Mouse (Mus musculus): Measurements from ENCODE around the gene Clba1. TPM values are rescaled to one million over a fixed set of nuclear protein-coding genes. Genes with fewer than 3 reads are reported as not detected.

The Clba1 gene
- total and polyA plus RNA-seq, 2 experiments from 2014 or later: 16.9 to 21.0 TPM

DNA sequence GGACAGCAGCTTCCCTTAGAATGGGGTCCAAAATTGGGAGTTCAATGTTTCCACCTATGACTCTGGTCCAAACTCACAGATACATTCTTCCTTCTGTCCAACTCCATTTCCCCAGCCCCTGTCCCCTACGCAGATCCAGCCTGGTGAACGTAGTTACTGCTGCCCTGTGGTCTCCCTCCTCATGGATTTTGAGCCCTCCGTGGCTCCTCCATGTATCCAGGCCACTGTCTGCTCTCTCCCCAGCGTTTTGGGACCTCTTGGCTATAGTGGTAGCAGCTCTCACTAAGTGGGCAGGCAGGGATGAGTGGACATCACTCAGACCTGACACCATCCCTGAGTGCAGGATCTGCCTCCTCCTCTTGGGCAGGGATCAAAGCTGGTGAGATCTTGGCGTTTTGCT, 10.0 kb upstream of the Clba1 start:
- Histone ChIP-seq H3K36me3 (ENCODE audit: insufficient read depth, low read length) (no peaks in the 10 kb centered on the region), H3K4me3 (ENCODE audit: low read length) (no peak overlapping the region), H3K4me2 (ENCODE audit: low read depth, low read length) (no peak overlapping the region), H3K4me1 (ENCODE audit: insufficient read depth, low read length) (peaks cover 10% of the 10 kb centered on the region), H3K27me3 (ENCODE audit: insufficient read depth, low read length) (0 out of 2 replicates have a peak, but pooled peaks cover 4% of the 10 kb centered on the region), H3K9me3 (ENCODE audit: low read length) (no peaks in the 10 kb centered on the region), H3K27ac (no peak overlapping the region), H3K9ac (replicated peaks; ENCODE audit: low read length) (no peak overlapping the region)
- 71% methylated on average over 5 of the region's 5 CpGs for WGBS
- TF ChIP-seq CTCF (IDR thresholded peaks at IDR 0.05; ENCODE audit: low read depth): no peak
- ATAC-seq (no peak), DNase-seq (ENCODE audit: low spot score) (no peak)

DNA sequence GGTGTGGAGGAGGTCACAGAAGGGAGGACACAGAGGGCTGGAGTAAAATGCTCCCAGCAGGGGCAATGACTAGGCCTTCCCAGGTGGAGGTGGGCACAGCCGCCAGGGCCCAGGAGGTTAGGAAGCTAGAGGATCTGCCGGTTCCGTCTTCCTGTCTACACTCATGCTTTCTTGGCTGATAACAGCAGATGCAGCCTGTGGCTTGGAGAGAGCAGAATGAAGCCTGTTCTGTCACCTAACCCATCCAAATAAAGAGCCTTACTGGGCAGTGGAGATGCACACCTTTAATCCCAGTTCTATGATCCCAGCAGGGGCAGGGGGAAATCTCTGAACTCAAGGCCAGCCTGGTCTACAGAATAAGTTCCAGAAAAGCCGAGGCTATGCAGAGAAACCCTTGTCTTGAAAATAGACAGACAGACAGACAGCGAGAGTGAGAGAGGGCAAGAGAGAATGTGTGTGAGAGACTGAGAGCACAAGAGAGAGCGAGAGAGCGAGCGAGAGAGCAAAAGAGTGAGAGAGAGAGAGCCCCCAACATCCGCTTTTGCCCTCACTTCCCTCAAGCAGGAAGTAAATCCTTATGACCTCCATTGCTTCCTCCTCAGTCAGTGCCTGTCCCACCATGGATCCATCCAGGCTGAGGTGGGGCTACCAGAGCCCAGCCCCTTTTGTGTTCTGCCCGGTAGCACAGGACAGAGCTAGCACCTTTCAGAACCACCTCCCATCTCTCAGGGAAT, 9.3 kb upstream of the Clba1 start:
- ATAC-seq: no peak
- Histone ChIP-seq H3K9ac (replicated peaks; ENCODE audit: low read length) (no peak overlapping the region), H3K4me1 (ENCODE audit: insufficient read depth, low read length) (peaks cover 10% of the 10 kb centered on the region), H3K36me3 (ENCODE audit: insufficient read depth, low read length) (no peaks in the 10 kb centered on the region), H3K4me3 (ENCODE audit: low read length) (no peak overlapping the region), H3K9me3 (ENCODE audit: low read length) (no peaks in the 10 kb centered on the region), H3K27ac (no peak overlapping the region), H3K4me2 (ENCODE audit: low read depth, low read length) (no peak overlapping the region), H3K27me3 (ENCODE audit: insufficient read depth, low read length) (0 out of 2 replicates have a peak, but pooled peaks cover 4% of the 10 kb centered on the region)
- no peak for TF ChIP-seq CTCF (IDR thresholded peaks at IDR 0.05; ENCODE audit: low read depth)
- DNase-seq (ENCODE audit: low spot score): no peak
- WGBS: 82% methylated on average over 10 of the region's 10 CpGs

DNA sequence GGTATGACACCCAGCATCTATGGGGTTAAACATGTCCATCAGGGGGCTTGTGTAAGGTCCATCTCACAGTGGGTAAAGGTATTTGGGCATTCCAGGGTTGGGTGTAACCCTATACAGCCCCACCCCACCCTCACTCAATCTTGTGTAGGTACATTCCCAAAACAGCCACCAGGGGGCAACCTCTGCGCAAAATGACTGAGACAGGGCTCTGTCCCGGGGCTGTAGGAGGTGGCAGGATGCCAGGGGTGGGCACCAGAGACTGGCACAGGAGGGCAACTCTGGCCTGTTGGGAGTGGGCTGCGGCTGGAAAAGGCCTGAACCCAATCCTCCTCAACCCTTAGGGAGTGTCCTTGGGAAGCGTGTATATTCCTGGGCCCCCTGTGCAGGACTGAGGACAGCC, 8.3 kb upstream of the Clba1 start:
- H3K4me1 ChIP-seq (ENCODE audit: insufficient read depth, low read length): peaks cover 10% of the 10 kb centered on the region
- peak; percentile 44; the same call in 1 of the 2 replicates for ATAC-seq
- H3K36me3 ChIP-seq (ENCODE audit: insufficient read depth, low read length): no peaks in the 10 kb centered on the region
- no peak overlapping the region for H3K4me2 ChIP-seq (ENCODE audit: low read depth, low read length)
- WGBS: 10% methylated on average over 4 of the region's 4 CpGs
- no peak overlapping the region for H3K9ac ChIP-seq (replicated peaks; ENCODE audit: low read length)
- no peaks in the 10 kb centered on the region for H3K9me3 ChIP-seq (ENCODE audit: low read length)
- peak; percentile 72 for DNase-seq (ENCODE audit: low spot score)
- no peak overlapping the region for H3K27ac ChIP-seq
- peak; percentile 84 for TF ChIP-seq CTCF (IDR thresholded peaks at IDR 0.05; ENCODE audit: low read depth)
- H3K27me3 ChIP-seq (ENCODE audit: insufficient read depth, low read length): 0 out of 2 replicates have a peak, but pooled peaks cover 4% of the 10 kb centered on the region
- H3K4me3 ChIP-seq (ENCODE audit: low read length): no peak overlapping the region

DNA sequence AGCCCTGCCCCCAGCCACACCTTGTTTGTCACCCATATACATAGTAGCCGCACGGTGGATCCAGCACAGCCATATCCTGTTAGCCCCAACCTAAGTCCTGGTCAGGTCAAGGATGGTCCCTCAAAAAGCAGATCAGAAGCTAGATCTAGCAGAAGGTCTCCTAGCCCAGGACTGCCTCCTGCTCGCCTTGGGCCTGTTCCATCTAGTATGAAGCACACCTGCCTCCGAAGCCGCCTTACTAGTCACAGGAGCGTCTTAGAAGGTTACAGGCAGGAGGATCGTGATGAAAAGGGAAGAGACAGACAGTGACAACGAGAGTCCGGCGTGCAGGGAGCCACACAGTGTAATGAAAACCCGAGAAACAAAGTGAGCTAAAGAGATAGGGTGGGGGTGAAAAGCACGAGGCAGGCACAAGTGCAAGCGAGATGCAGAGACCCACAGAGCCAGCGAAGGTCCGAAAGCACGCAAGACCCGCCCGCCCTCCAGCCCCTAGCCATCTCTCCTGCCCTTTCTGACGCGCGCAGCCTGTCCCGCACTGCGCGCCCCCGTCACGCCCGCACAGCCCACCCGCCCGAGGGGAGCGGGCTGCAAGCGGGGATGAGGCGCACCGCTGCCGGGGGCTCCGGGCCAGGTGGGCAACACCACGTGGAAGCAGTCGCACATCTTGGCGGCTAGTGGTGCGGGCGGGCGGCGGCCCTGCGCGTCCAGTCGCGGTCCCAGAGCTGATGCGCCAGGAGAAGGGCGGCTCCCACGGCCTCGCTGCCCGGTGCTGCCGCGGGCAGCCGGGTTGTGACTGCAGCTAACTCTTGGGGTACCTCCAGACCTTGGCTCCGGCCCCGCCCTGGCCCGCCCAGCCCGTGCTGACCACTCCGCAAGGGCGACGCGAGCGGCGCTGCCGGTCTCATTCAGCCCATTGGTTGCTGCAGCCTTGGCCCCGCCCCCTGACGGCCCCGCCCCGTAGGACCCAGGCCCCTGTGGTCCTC, 6.6 kb upstream of the Clba1 start, which contains the start of gene Ahnak2:
Gene Ahnak2 (minus strand): TSS at position 794 of the 983 bp plus-strand sequence.
- peak within 1 kb of the TSS; percentile 99 for H3K4me2 ChIP-seq (ENCODE audit: low read depth, low read length)
- H3K4me3 ChIP-seq (ENCODE audit: low read length): peak within 1 kb of the TSS; percentile 60
- H3K9ac ChIP-seq (replicated peaks; ENCODE audit: low read length): peak within 1 kb of the TSS; percentile 57
- peaks cover 10% of the 10 kb centered on the region for H3K4me1 ChIP-seq (ENCODE audit: insufficient read depth, low read length)
- no peaks in the 10 kb centered on the region for H3K9me3 ChIP-seq (ENCODE audit: low read length)
- H3K27ac ChIP-seq: no peak within 1 kb of the TSS
- 4% methylated on average over 46 of the region's 69 CpGs for WGBS
- no peaks in the 10 kb centered on the region for H3K36me3 ChIP-seq (ENCODE audit: insufficient read depth, low read length)
- TF ChIP-seq CTCF (IDR thresholded peaks at IDR 0.05; ENCODE audit: low read depth): no peak
- DNase-seq (ENCODE audit: low spot score): peak; percentile 67
- 0 out of 2 replicates have a peak, but pooled peaks cover 4% of the 10 kb centered on the region for H3K27me3 ChIP-seq (ENCODE audit: insufficient read depth, low read length)
- peak; percentile 55 for ATAC-seq

DNA sequence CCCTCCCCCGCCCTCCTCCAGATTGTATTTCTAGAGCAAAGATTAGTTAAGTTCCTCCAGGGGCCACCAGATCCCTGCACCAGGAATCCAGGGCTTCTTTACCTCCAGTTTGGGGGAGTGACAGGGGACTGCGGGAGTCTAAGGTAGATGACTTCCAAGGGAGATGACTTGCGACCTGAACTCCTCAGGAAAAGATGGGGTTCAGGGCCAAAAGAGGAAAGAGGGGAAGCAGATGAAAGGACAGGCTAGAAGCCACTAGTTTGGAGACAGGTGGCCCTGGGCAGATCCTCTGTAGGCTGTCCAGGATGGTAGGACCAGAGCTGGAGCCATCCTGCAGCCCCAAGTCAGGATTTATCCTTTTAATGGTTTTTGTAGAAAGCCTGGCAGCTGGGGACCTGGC, 5.8 kb upstream of the Clba1 start:
- DNase-seq (ENCODE audit: low spot score) (no peak), ATAC-seq (no peak)
- 0 out of 2 replicates have a peak overlapping the region, but pooled peaks have one; percentile 60 for H3K4me3 ChIP-seq (ENCODE audit: low read length)
- TF ChIP-seq CTCF (IDR thresholded peaks at IDR 0.05; ENCODE audit: low read depth): no peak
- H3K36me3 ChIP-seq (ENCODE audit: insufficient read depth, low read length): no peaks in the 10 kb centered on the region
- no peaks in the 10 kb centered on the region for H3K9me3 ChIP-seq (ENCODE audit: low read length)
- 0 out of 2 replicates have a peak, but pooled peaks cover 4% of the 10 kb centered on the region for H3K27me3 ChIP-seq (ENCODE audit: insufficient read depth, low read length)
- H3K4me2 ChIP-seq (ENCODE audit: low read depth, low read length): peak overlapping the region; percentile 99
- no peak overlapping the region for H3K9ac ChIP-seq (replicated peaks; ENCODE audit: low read length)
- H3K27ac ChIP-seq: no peak overlapping the region
- 22% methylated on average over 3 of the region's 3 CpGs for WGBS
- H3K4me1 ChIP-seq (ENCODE audit: insufficient read depth, low read length): peaks cover 9% of the 10 kb centered on the region

DNA sequence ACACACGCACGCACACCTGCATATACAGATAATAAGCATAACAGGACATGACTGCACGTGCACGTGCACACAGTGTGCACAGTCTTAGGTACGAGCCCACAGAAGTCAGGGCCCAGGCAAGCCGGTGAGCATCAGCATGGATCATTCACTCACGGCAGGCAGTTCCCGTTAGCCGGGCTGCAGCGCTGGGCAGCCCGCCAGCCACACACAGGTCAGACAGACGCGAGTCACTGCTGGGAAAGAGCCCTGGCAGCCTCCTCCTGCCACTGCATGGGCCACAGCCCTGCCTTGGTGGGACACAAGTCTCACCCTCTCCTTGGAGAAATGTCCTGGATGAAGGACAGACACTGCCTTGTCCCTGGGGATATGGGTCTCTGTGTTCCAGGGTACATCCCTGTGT, 4.7 kb upstream of the Clba1 start:
- peak; percentile 49 for DNase-seq (ENCODE audit: low spot score)
- Histone ChIP-seq H3K36me3 (ENCODE audit: insufficient read depth, low read length) (no peaks in the 10 kb centered on the region), H3K4me1 (ENCODE audit: insufficient read depth, low read length) (peaks cover 4% of the 10 kb centered on the region; the same call in 1 of the 2 replicates), H3K9ac (replicated peaks; ENCODE audit: low read length) (no peak overlapping the region), H3K4me2 (ENCODE audit: low read depth, low read length) (no peak overlapping the region), H3K9me3 (ENCODE audit: low read length) (no peaks in the 10 kb centered on the region), H3K27me3 (ENCODE audit: insufficient read depth, low read length) (0 out of 2 replicates have a peak, but pooled peaks cover 4% of the 10 kb centered on the region), H3K27ac (no peak overlapping the region), H3K4me3 (ENCODE audit: low read length) (no peak overlapping the region)
- no peak for ATAC-seq
- no peak for TF ChIP-seq CTCF (IDR thresholded peaks at IDR 0.05; ENCODE audit: low read depth)
- whole genome bisulfite sequencing: 38% methylated on average over 13 of the region's 13 CpGs

Measured in hindbrain, postnatal 0 days (tissue).